Mouse (Mus musculus): ENCODE measurements around the gene 4930544D05Rik. TPM values are rescaled to one million over a fixed set of nuclear protein-coding genes. Genes with fewer than 3 reads are reported as not detected.

Gene 4930544D05Rik
- polyA plus RNA-seq, 1 experiment from 2014 or later, result not detected

DNA sequence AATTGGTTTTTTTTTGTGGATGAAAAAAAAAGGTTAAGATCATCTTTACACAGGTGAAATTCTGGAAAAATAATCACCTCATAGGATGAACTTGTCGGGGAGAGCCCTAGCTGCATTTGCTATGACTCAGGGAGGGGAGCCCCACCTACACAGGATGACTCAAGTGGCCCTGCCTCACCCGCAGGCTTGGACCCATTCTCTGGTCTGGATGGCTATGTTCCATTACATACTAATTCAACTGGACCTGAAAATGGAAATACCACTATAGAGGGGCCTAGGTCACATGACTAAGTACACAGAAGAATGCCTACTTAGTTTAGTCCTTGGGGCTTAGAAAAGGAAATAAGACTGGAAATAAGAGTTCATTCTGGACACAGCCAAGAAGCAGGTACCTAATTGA, 35.7 kb downstream of the 4930544D05Rik start:
- no peak overlapping the region for H3K4me3 ChIP-seq (ENCODE audit: low read depth, low read length)
- ATAC-seq, result no peak
- H3K9me3 ChIP-seq (ENCODE audit: control insufficient read depth), result no peaks in the 10 kb centered on the region
- H3K27me3 ChIP-seq (replicated peaks; ENCODE audit: control insufficient read depth, insufficient read depth, low read length), result no peaks in the 10 kb centered on the region
- H3K9ac ChIP-seq (ENCODE audit: low read depth, low read length), result no peak overlapping the region
- WGBS, result 29% methylated on average over 2 of the region's 2 CpGs
- no peak for TF ChIP-seq CTCF (IDR thresholded peaks at IDR 0.05; ENCODE audit: low read depth)
- no peak overlapping the region for H3K27ac ChIP-seq (ENCODE audit: low read depth, low read length)
- H3K4me2 ChIP-seq (replicated peaks; ENCODE audit: low read depth), result peak overlapping the region; percentile 91
- H3K4me1 ChIP-seq (replicated peaks; ENCODE audit: control insufficient read depth, insufficient read depth, low read length), result peaks cover 11% of the 10 kb centered on the region
- H3K36me3 ChIP-seq (ENCODE audit: control insufficient read depth, insufficient read depth), result peaks cover 30% of the 10 kb centered on the region

GRCm38 (mm10) chr11:70652029-70652883, 36.6 kb downstream of the 4930544D05Rik start:
- peak overlapping the region; percentile 22 for H3K27ac ChIP-seq (ENCODE audit: low read depth, low read length)
- peaks cover 15% of the 10 kb centered on the region for H3K4me1 ChIP-seq (replicated peaks; ENCODE audit: control insufficient read depth, insufficient read depth, low read length)
- ATAC-seq, result no peak
- peaks cover 30% of the 10 kb centered on the region for H3K36me3 ChIP-seq (ENCODE audit: control insufficient read depth, insufficient read depth)
- TF ChIP-seq CTCF (IDR thresholded peaks at IDR 0.05; ENCODE audit: low read depth), result no peak
- H3K4me2 ChIP-seq (replicated peaks; ENCODE audit: low read depth), result peak overlapping the region; percentile 91
- peak overlapping the region; percentile 100 for H3K4me3 ChIP-seq (ENCODE audit: low read depth, low read length)
- H3K27me3 ChIP-seq (replicated peaks; ENCODE audit: control insufficient read depth, insufficient read depth, low read length), result no peaks in the 10 kb centered on the region
- H3K9ac ChIP-seq (ENCODE audit: low read depth, low read length), result peak overlapping the region; percentile 99
- H3K9me3 ChIP-seq (ENCODE audit: control insufficient read depth), result no peaks in the 10 kb centered on the region
- 29% methylated on average over 12 of the region's 12 CpGs for WGBS

- WGBS, result 20% methylated on average over 6 of the region's 6 CpGs
- peaks cover 15% of the 10 kb centered on the region for H3K4me1 ChIP-seq (replicated peaks; ENCODE audit: control insufficient read depth, insufficient read depth, low read length)
These were observed 37.3 kb downstream of the 4930544D05Rik start for GRCm38 (mm10) chr11:70652884-70653344.

GRCm38 (mm10) chr11:70653345-70654197, 37.9 kb downstream of the 4930544D05Rik start:
- peak overlapping the region; percentile 91 for H3K4me2 ChIP-seq (replicated peaks; ENCODE audit: low read depth)
- under 1% methylated on average over 55 of the region's 63 CpGs for WGBS
- peaks cover 15% of the 10 kb centered on the region for H3K4me1 ChIP-seq (replicated peaks; ENCODE audit: control insufficient read depth, insufficient read depth, low read length)
- peak; percentile 48 for ATAC-seq
- 0 out of 2 replicates have a peak, but pooled peaks have one; percentile 2 for TF ChIP-seq CTCF (IDR thresholded peaks at IDR 0.05; ENCODE audit: low read depth)
- no peaks in the 10 kb centered on the region for H3K27me3 ChIP-seq (replicated peaks; ENCODE audit: control insufficient read depth, insufficient read depth, low read length)
- peak overlapping the region; percentile 100 for H3K4me3 ChIP-seq (ENCODE audit: low read depth, low read length)
- H3K27ac ChIP-seq (ENCODE audit: low read depth, low read length), result peak overlapping the region; percentile 99
- peak overlapping the region; percentile 99 for H3K9ac ChIP-seq (ENCODE audit: low read depth, low read length)
- H3K36me3 ChIP-seq (ENCODE audit: control insufficient read depth, insufficient read depth), result peaks cover 30% of the 10 kb centered on the region
- no peaks in the 10 kb centered on the region for H3K9me3 ChIP-seq (ENCODE audit: control insufficient read depth)

More at GRCm38 (mm10) chr11:70652884-70653344, 37.3 kb downstream of the 4930544D05Rik start:
- Histone ChIP-seq H3K36me3 (ENCODE audit: control insufficient read depth, insufficient read depth) (peaks cover 30% of the 10 kb centered on the region), H3K27me3 (replicated peaks; ENCODE audit: control insufficient read depth, insufficient read depth, low read length) (no peaks in the 10 kb centered on the region), H3K27ac (ENCODE audit: low read depth, low read length) (peak overlapping the region; percentile 22), H3K9ac (ENCODE audit: low read depth, low read length) (peak overlapping the region; percentile 99), H3K4me2 (replicated peaks; ENCODE audit: low read depth) (peak overlapping the region; percentile 91), H3K4me3 (ENCODE audit: low read depth, low read length) (peak overlapping the region; percentile 100), H3K9me3 (ENCODE audit: control insufficient read depth) (no peaks in the 10 kb centered on the region)
- TF ChIP-seq CTCF (IDR thresholded peaks at IDR 0.05; ENCODE audit: low read depth), result no peak
- ATAC-seq, result no peak

GRCm38 (mm10) chr11:70654198-70654922, 38.7 kb downstream of the 4930544D05Rik start, which contains the start of gene Pfn1:
Gene Pfn1 (minus strand): TSS chr11:70654644.
- peak within 1 kb of the TSS; percentile 99 for H3K9ac ChIP-seq (ENCODE audit: low read depth, low read length)
- peak within 1 kb of the TSS; percentile 99 for H3K27ac ChIP-seq (ENCODE audit: low read depth, low read length)
- TF ChIP-seq CTCF (IDR thresholded peaks at IDR 0.05; ENCODE audit: low read depth), result no peak
- H3K36me3 ChIP-seq (ENCODE audit: control insufficient read depth, insufficient read depth), result peaks cover 30% of the 10 kb centered on the region
- peak within 1 kb of the TSS; percentile 91 for H3K4me2 ChIP-seq (replicated peaks; ENCODE audit: low read depth)
- ATAC-seq, result peak; percentile 42
- peaks cover 15% of the 10 kb centered on the region for H3K4me1 ChIP-seq (replicated peaks; ENCODE audit: control insufficient read depth, insufficient read depth, low read length)
- WGBS, result under 1% methylated on average over 53 of the region's 61 CpGs
- no peaks in the 10 kb centered on the region for H3K9me3 ChIP-seq (ENCODE audit: control insufficient read depth)
- H3K4me3 ChIP-seq (ENCODE audit: low read depth, low read length), result peak within 1 kb of the TSS; percentile 100
- H3K27me3 ChIP-seq (replicated peaks; ENCODE audit: control insufficient read depth, insufficient read depth, low read length), result no peaks in the 10 kb centered on the region

Data from intestine, postnatal 0 days (tissue).